Mouse (Mus musculus) CD8-positive naive resting alpha-beta T cell, adult 2 months (primary cell): ENCODE measurements around the gene E130116L18Rik.
"Not testable (repeated sequence)": the region's sequence is repeated elsewhere in the genome, so short reads cannot be mapped to it uniquely, and the experiment has no call there.

ENCODE experiments used
- DNase-seq, 2 experiments: peaks; one replicate each; pipeline ENCODE4 v3.0.0; 2022; ENCODE audit warnings: low read depth in 2 of 2, low spot score in 2 of 2

Gene E130116L18Rik

GRCm38 (mm10) chr5:25183595-25183994 is 39.4 kb downstream of the E130116L18Rik start:
- no peak for DNase-seq

GRCm38 (mm10) chr5:25181004-25181531 is 41.9 kb downstream of the E130116L18Rik start, which contains the start of gene Galntl5:
TSS of gene Galntl5 (plus strand) at chr5:25181460.
- no peak for DNase-seq

GRCm38 (mm10) chr5:25179936-25180488 is 42.9 kb downstream of the E130116L18Rik start:
- DNase-seq = no peak

GRCm38 (mm10) chr5:25179284-25179683 is 43.7 kb downstream of the E130116L18Rik start:
- no peak for DNase-seq

- not testable (repeated sequence) for DNase-seq
These were observed 44.4 kb downstream of the E130116L18Rik start for GRCm38 (mm10) chr5:25178543-25178942.

GRCm38 (mm10) chr5:25177937-25178336 is 45.0 kb downstream of the E130116L18Rik start:
- not testable (repeated sequence) for DNase-seq
